Mouse (Mus musculus) myocyte (in vitro differentiated cells): ENCODE data around the gene Ofd1. TPM values are rescaled to one million over a fixed set of nuclear protein-coding genes. Genes with fewer than 3 reads are reported as not detected.

Experiments
- H3K27me3 ChIP-seq: one replicate; pipeline ENCODE4 v1.6.1; 2011; ENCODE audit not compliant: control insufficient read depth, insufficient read depth, insufficient read length
- H3K36me3 ChIP-seq: one replicate; pipeline ENCODE4 v1.6.1; 2011; ENCODE audit not compliant: control insufficient read depth, insufficient read depth
- H3K4me2 ChIP-seq: one replicate; pipeline ENCODE4 v1.6.1; 2011; ENCODE audit warnings: low read depth, control low read depth
- H3K4me3 ChIP-seq: one replicate; pipeline ENCODE4 v1.5.1; 2011; ENCODE audit warnings: mild to moderate bottlenecking, control low read depth, moderate library complexity
- H3K79me2 ChIP-seq: one replicate; pipeline ENCODE4 v1.6.1; 2011; ENCODE audit not compliant: control insufficient read depth, insufficient read depth
- H3ac ChIP-seq: one replicate; pipeline ENCODE4 v1.6.1; 2011; ENCODE audit not compliant: control insufficient read depth, insufficient read length
- CEBPB ChIP-seq: IDR thresholded peaks from 2 replicates; pipeline ENCODE4 v1.6.1; 2011; ENCODE audit warnings: mild to moderate bottlenecking, moderate library complexity; ENCODE audit not compliant: poor library complexity, insufficient read depth, severe bottlenecking
- E2F4 ChIP-seq: IDR thresholded peaks from one replicate; pipeline ENCODE4 v1.6.1; 2011; ENCODE audit warnings: mild to moderate bottlenecking, control low read depth, moderate library complexity; ENCODE audit not compliant: insufficient read depth
- MAX ChIP-seq: IDR thresholded peaks from one replicate; pipeline ENCODE4 v1.6.1; 2011; ENCODE audit warnings: low read depth, mild to moderate bottlenecking, control low read depth
- MYOD1 ChIP-seq, 3 experiments: IDR thresholded peaks; one replicate each; pipeline ENCODE4 v1.6.1; 2011; ENCODE audit warnings: control low read depth in 2 of 3, low read depth in 2 of 3, mild to moderate bottlenecking in 2 of 3, moderate library complexity in 1 of 3; ENCODE audit not compliant: insufficient read length in 2 of 3, control insufficient read depth in 1 of 3
- MYOG ChIP-seq, 3 experiments: IDR thresholded peaks; one replicate each; pipeline ENCODE4 v1.6.1; 2011; ENCODE audit warnings: control low read depth in 2 of 3, low read depth in 2 of 3, mild to moderate bottlenecking in 2 of 3; ENCODE audit not compliant: insufficient read length in 2 of 3, control insufficient read depth in 1 of 3, insufficient read depth in 1 of 3
- POLR2A ChIP-seq: IDR thresholded peaks from one replicate; pipeline ENCODE4 v1.6.1; 2011; ENCODE audit warnings: low read depth, mild to moderate bottlenecking, control low read depth, moderate library complexity; ENCODE audit not compliant: insufficient read length
- POLR2AphosphoS2 ChIP-seq: IDR thresholded peaks from one replicate; pipeline ENCODE4 v1.6.1; 2011; ENCODE audit warnings: low read depth, control low read depth; ENCODE audit not compliant: insufficient read length
- REST ChIP-seq: IDR thresholded peaks from one replicate; pipeline ENCODE4 v1.6.1; 2011; ENCODE audit warnings: mild to moderate bottlenecking, control low read depth, moderate library complexity; ENCODE audit not compliant: insufficient read depth, insufficient read length
- SRF ChIP-seq: IDR thresholded peaks from one replicate; pipeline ENCODE4 v1.6.1; 2011; ENCODE audit warnings: low read depth; ENCODE audit not compliant: control insufficient read depth, insufficient read length
- TCF12 ChIP-seq: IDR thresholded peaks from one replicate; pipeline ENCODE4 v1.6.1; 2011; ENCODE audit warnings: mild to moderate bottlenecking, control low read depth; ENCODE audit not compliant: poor library complexity, insufficient read depth, severe bottlenecking
- TCF3 ChIP-seq: IDR thresholded peaks from one replicate; pipeline ENCODE4 v1.6.1; 2011; ENCODE audit warnings: low read depth, control low read depth; ENCODE audit not compliant: insufficient read length
- USF1 ChIP-seq: IDR thresholded peaks from one replicate; pipeline ENCODE4 v1.6.1; 2011; ENCODE audit warnings: low read depth, mild to moderate bottlenecking, control low read depth, moderate library complexity
- polyA plus RNA-seq: library from polyadenylated mRNA; unstranded; fragments of >200 nt; fragmentation: generic; extraction: Trizol; gene quantifications from one replicate; pipeline ENCODE4 v1.2.1, GENCODE M21; 2012; ENCODE audit warnings: missing spikeins

The Ofd1 gene
- polyA plus RNA-seq, 1 experiment = 1.6 TPM

DNA sequence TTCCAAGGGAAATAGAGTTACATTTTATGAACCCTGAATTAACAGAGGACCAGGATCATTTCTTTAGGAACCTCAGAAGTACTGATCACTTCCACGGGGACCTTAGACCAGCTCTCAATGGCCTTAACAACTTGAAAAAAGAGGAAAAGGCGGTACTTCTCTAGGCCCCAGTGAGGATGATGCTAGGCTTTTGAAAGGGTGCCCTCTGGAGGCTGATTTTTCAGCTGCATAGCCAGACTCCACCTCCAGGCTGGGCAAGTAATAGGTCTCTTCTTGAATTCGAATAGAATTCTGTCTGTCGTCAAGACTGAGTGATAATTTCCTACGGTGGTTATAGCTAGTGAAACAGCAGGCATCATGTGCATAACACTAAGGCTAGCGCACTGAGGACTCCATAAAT is 88.7 kb downstream of the Ofd1 start:
- no peaks in the 10 kb centered on the region for H3K36me3 ChIP-seq
- H3ac ChIP-seq = no peak overlapping the region
- no peaks in the 10 kb centered on the region for H3K79me2 ChIP-seq
- H3K27me3 ChIP-seq = no peaks in the 10 kb centered on the region
- no peak overlapping the region for H3K4me3 ChIP-seq
- no peak for TF ChIP-seq CEBPB
- no peak for TF ChIP-seq POLR2A
- TF ChIP-seq TCF3 = no peak
- no peak for TF ChIP-seq MYOD1 (IDR thresholded peaks at IDR 0.05; ENCODE audit: control insufficient read depth in 1 of 3, insufficient read length in 2 of 3, low read depth in 2 of 3)
- TF ChIP-seq E2F4 = no peak
- TF ChIP-seq MYOG (IDR thresholded peaks at IDR 0.05; ENCODE audit: control insufficient read depth in 1 of 3, insufficient read depth in 1 of 3, insufficient read length in 2 of 3, low read depth in 2 of 3) = no peak
- TF ChIP-seq MAX = no peak
- TF ChIP-seq USF1 = no peak
- no peak for TF ChIP-seq POLR2AphosphoS2
- no peak for TF ChIP-seq REST
- no peak overlapping the region for H3K4me2 ChIP-seq

DNA sequence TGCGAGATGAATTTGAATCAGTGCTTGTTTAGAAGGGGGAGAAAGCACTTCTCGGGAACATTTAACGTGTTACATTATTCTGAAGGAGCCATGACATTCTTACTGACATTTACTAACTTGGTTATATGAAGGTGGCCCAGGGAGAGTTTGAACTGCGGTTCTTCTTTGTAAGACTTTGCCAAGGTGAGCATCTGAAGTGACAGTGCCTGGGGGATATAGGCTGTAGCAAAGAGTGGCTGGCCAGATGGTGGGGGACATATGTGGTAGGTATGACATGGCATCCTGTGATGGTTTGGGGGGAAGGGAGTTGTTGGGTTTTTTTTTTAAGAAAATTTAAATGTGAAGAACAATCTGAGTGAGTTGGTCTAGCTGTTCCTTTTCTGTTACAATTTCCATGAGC is 91.9 kb downstream of the Ofd1 start:
- no peak overlapping the region for H3K4me3 ChIP-seq
- H3K27me3 ChIP-seq = no peaks in the 10 kb centered on the region
- TF ChIP-seq MYOD1 (IDR thresholded peaks at IDR 0.05; ENCODE audit: control insufficient read depth in 1 of 3, insufficient read length in 2 of 3, low read depth in 2 of 3) (no peak), POLR2AphosphoS2 (no peak), REST (no peak), MAX (no peak), USF1 (no peak), CEBPB (no peak), MYOG (IDR thresholded peaks at IDR 0.05; ENCODE audit: control insufficient read depth in 1 of 3, insufficient read depth in 1 of 3, insufficient read length in 2 of 3, low read depth in 2 of 3) (no peak), SRF (no peak), TCF12 (no peak), POLR2A (no peak), TCF3 (no peak), E2F4 (no peak)

DNA sequence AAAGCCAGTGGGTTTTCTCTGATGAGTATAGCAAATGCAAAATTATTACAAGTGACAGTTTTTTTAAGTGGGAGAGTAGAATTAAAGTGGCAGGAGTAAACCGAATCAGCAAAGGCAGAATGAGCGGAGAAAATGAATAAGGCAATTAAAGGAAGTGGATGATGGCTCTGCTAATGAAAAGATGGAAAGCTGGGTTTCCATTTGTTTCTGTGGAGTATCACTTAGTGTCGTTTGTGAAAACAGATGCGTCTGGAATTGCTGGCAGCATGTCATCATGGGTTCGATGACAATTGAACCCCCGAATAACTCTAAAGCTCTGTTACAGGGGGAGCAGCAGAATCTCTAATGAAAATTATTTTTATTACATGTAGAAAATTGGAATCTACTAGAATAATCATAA is 92.4 kb downstream of the Ofd1 start:
- no peaks in the 10 kb centered on the region for H3K79me2 ChIP-seq
- H3K4me3 ChIP-seq = no peak overlapping the region
- no peak overlapping the region for H3ac ChIP-seq
- no peak overlapping the region for H3K4me2 ChIP-seq
- no peaks in the 10 kb centered on the region for H3K27me3 ChIP-seq
- no peaks in the 10 kb centered on the region for H3K36me3 ChIP-seq
- TF ChIP-seq POLR2AphosphoS2 (no peak), POLR2A (no peak), TCF12 (no peak), E2F4 (no peak), MAX (no peak), MYOG (IDR thresholded peaks at IDR 0.05; ENCODE audit: control insufficient read depth in 1 of 3, insufficient read depth in 1 of 3, insufficient read length in 2 of 3, low read depth in 2 of 3) (no peak), REST (no peak), USF1 (no peak), SRF (no peak), MYOD1 (IDR thresholded peaks at IDR 0.05; ENCODE audit: control insufficient read depth in 1 of 3, insufficient read length in 2 of 3, low read depth in 2 of 3) (no peak), CEBPB (no peak), TCF3 (no peak)

More for the DNA sequence above, 91.9 kb downstream of the Ofd1 start:
- Histone ChIP-seq H3K36me3 (no peaks in the 10 kb centered on the region), H3K79me2 (no peaks in the 10 kb centered on the region), H3K4me2 (no peak overlapping the region), H3ac (no peak overlapping the region)

DNA sequence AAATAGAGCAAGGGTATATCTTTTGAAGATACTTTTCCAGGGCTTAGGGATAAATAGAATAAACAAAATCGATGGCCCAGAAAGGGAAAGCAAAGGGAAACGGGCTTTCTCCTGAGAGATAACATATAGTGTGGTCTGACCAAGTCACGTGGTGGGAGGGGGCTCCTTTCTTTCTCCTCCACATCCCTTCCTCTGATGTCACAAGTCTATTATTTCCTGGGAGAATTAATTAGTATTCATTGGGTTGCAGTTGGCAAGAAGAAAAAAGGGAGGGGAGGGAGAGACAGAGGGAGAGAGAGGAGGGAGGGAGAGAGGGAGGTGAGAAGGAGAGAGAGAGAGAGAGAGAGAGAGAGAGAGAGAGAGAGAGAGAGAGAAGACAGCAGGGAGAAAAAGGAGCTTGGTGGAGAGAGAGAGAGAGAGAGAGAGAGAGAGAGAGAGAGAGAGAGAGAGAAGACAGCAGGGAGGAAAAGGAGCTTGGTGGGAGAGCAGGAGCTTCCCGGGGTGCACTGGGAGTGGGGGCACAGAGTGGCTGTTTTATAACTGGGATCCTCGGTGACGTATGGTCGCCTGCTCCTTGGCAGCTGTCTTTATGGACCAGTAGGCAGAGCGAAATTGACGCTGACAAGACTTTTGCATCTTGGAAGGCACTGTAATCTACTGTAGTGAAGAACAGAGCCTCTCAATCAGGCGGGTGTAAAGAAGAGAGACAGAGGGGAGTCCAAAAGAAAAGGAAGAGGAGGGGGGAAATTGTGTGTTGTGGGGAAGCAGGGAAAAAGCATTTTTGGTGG is 96.1 kb downstream of the Ofd1 start:
- H3ac ChIP-seq = no peak overlapping the region
- H3K27me3 ChIP-seq = no peaks in the 10 kb centered on the region
- no peaks in the 10 kb centered on the region for H3K79me2 ChIP-seq
- no peak overlapping the region for H3K4me3 ChIP-seq
- H3K4me2 ChIP-seq = peak overlapping the region; percentile 30
- peak; percentile 33 for TF ChIP-seq USF1
- no peak for TF ChIP-seq REST
- TF ChIP-seq MYOG (IDR thresholded peaks at IDR 0.05; ENCODE audit: control insufficient read depth in 1 of 3, insufficient read depth in 1 of 3, insufficient read length in 2 of 3, low read depth in 2 of 3) = no peak
- no peaks in the 10 kb centered on the region for H3K36me3 ChIP-seq

DNA sequence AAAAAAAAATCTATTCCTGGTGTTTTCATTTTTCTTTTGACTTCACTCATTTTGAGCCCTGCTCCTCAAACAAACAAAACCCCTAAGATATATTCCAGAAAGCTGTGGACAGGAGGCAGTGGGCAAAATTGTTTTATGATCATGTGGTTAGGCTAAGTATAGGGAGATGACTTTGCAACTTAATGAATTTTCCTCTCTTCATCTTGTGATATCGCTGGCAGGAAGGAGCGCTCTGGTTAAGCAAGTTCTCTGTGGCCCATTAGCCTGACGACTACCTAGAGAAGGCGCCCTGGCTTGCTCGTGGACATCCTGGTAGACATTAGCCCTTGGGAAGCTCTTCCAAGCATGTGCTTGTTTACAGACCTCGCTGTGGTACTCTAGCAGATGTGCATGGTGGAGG is 98.7 kb downstream of the Ofd1 start:
- Histone ChIP-seq H3K4me2 (no peak overlapping the region), H3ac (no peak overlapping the region), H3K27me3 (no peaks in the 10 kb centered on the region), H3K4me3 (no peak overlapping the region), H3K79me2 (no peaks in the 10 kb centered on the region), H3K36me3 (no peaks in the 10 kb centered on the region)
- TF ChIP-seq CEBPB (no peak), POLR2A (no peak), REST (no peak), E2F4 (no peak), MYOD1 (IDR thresholded peaks at IDR 0.05; ENCODE audit: control insufficient read depth in 1 of 3, insufficient read length in 2 of 3, low read depth in 2 of 3) (no peak), POLR2AphosphoS2 (no peak), TCF3 (no peak)
